Mouse (Mus musculus): ENCODE measurements around the gene Gm48552. TPM values are rescaled to one million over a fixed set of nuclear protein-coding genes. Genes with fewer than 3 reads are reported as not detected.

Gm48552 gene
- polyA plus RNA-seq (2015; fragmentation: Nextera tagmentation; extraction: Ambion mirVana), result 1.2 and 1.7 TPM in 2 replicates

GRCm38 (mm10) chr10:81388505-81389055 is at the start of gene Gm48552:
TSS of gene Gm48552 (plus strand) at chr10:81389005.
- peaks cover 26% of the 10 kb centered on the region for H3K36me3 ChIP-seq (ENCODE audit: control insufficient read depth, insufficient read depth, low read length)
- no peak for ATAC-seq (ENCODE audit: low read depth)
- WGBS, result 43% methylated on average over 5 of the region's 5 CpGs
- no peak within 1 kb of the TSS for H3K4me2 ChIP-seq (ENCODE audit: low read depth, low read length)
- peaks cover 29% of the 10 kb centered on the region for H3K4me1 ChIP-seq (replicated peaks; ENCODE audit: control insufficient read depth, insufficient read depth, low read length)
- no peak within 1 kb of the TSS for H3K4me3 ChIP-seq (ENCODE audit: low read length)
- H3K27ac ChIP-seq (ENCODE audit: low read length), result peak within 1 kb of the TSS; percentile 28; the same call in 1 of the 2 replicates
- H3K27me3 ChIP-seq (ENCODE audit: control insufficient read depth, insufficient read depth, low read depth, low read length), result no peaks in the 10 kb centered on the region
- H3K9ac ChIP-seq (ENCODE audit: low read length), result 0 out of 2 replicates have a peak within 1 kb of the TSS, but pooled peaks have one; percentile 26
- no peaks in the 10 kb centered on the region for H3K9me3 ChIP-seq (ENCODE audit: control insufficient read depth, low read length)

DNA sequence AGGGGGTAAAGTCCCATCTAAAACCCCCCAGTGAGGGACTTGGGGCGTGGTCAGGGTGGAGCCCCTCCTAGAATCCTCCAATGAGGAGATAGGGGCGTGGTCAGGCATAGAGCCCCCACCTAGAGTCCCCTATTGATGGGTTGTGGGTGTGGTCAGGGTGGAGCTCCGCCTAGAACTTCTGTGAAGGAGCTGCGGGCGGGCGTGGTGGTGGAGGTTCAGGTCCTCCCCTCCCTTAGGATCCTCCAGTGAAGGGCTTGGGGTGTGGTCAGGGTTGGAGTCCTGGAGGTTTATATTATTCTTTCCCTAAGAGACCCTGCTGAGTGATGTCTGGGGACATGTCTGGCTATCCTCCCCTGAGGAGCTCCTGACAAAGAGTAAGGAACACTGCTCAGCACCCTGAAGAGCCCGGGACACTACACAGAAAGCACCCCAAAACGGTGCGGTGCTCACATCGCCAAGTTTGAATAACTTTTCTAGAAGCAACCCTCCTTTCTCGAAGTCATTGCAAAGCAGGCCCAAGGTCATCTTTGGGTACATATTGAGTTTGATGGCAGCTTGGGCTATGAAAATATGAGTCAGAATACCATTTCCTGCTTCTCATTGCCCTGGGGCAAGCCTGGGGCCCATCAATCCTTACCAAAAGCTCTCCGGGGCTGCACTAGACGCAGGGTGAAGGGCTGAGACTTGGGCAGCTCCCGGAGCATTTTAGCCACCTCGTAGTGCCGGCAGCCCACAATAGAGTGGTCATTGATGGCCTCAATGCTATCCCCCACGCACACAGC is 48.1 kb upstream of the Gm48552 start:
- Histone ChIP-seq H3K9me3 (ENCODE audit: control insufficient read depth, low read length) (no peaks in the 10 kb centered on the region), H3K9ac (ENCODE audit: low read length) (no peak overlapping the region), H3K4me3 (ENCODE audit: low read length) (no peak overlapping the region), H3K4me2 (ENCODE audit: low read depth, low read length) (no peak overlapping the region), H3K36me3 (ENCODE audit: control insufficient read depth, insufficient read depth, low read length) (0 out of 2 replicates have a peak, but pooled peaks cover 2% of the 10 kb centered on the region), H3K4me1 (replicated peaks; ENCODE audit: control insufficient read depth, insufficient read depth, low read length) (peaks cover 16% of the 10 kb centered on the region), H3K27me3 (ENCODE audit: control insufficient read depth, insufficient read depth, low read depth, low read length) (peaks cover 36% of the 10 kb centered on the region), H3K27ac (ENCODE audit: low read length) (no peak overlapping the region)
- 45% methylated on average over 17 of the region's 17 CpGs for WGBS
- ATAC-seq (ENCODE audit: low read depth), result no peak

DNA sequence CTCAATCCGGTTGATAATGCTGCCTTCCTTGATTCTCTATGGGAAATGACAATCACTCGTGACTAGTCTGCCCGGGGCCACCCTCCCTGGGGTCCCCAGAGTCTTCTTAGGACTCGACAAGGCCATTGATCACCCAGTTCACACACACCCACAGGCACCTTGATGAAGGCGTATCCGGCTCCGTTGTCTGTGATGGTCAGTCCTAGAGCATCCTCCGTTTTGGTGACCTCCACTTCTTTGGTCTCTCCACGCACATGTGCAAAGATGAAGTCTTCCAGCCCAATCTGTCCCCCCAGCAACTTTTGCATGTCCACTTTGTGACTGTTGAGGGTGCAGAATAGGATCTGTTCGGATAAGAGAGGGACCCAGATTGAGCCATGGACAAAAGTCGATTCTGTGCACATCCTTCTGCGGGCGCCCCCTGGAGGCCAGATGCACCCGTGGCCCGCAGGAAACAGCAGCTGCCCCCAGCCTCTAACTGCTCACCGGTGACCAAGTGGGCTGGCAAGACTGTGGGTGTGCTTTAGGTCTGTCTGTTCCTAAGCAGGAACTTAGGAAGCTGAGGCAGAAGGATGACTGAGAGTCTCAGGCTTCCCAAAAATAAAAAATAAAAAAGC is 47.4 kb upstream of the Gm48552 start:
- WGBS, result 33% methylated on average over 16 of the region's 16 CpGs
- Histone ChIP-seq H3K9me3 (ENCODE audit: control insufficient read depth, low read length) (no peaks in the 10 kb centered on the region), H3K27me3 (ENCODE audit: control insufficient read depth, insufficient read depth, low read depth, low read length) (peaks cover 36% of the 10 kb centered on the region), H3K9ac (ENCODE audit: low read length) (no peak overlapping the region), H3K27ac (ENCODE audit: low read length) (no peak overlapping the region), H3K36me3 (ENCODE audit: control insufficient read depth, insufficient read depth, low read length) (0 out of 2 replicates have a peak, but pooled peaks cover 3% of the 10 kb centered on the region), H3K4me2 (ENCODE audit: low read depth, low read length) (no peak overlapping the region; the same call in 1 of the 2 replicates), H3K4me1 (replicated peaks; ENCODE audit: control insufficient read depth, insufficient read depth, low read length) (peaks cover 14% of the 10 kb centered on the region), H3K4me3 (ENCODE audit: low read length) (no peak overlapping the region)
- peak; percentile 32; the same call in 1 of the 2 replicates for ATAC-seq (ENCODE audit: low read depth)

GRCm38 (mm10) chr10:81342686-81343505 is 45.9 kb upstream of the Gm48552 start, which contains the start of gene Gipc3:
TSS of gene Gipc3 (minus strand) at chr10:81343266.
- WGBS, result 5% methylated on average over 50 of the region's 67 CpGs
- Histone ChIP-seq H3K9ac (ENCODE audit: low read length) (peak within 1 kb of the TSS; percentile 72), H3K36me3 (ENCODE audit: control insufficient read depth, insufficient read depth, low read length) (peaks cover 7% of the 10 kb centered on the region), H3K4me2 (ENCODE audit: low read depth, low read length) (peak within 1 kb of the TSS; percentile 90), H3K27me3 (ENCODE audit: control insufficient read depth, insufficient read depth, low read depth, low read length) (peaks cover 36% of the 10 kb centered on the region), H3K4me1 (replicated peaks; ENCODE audit: control insufficient read depth, insufficient read depth, low read length) (peaks cover 23% of the 10 kb centered on the region), H3K9me3 (ENCODE audit: control insufficient read depth, low read length) (no peaks in the 10 kb centered on the region), H3K27ac (ENCODE audit: low read length) (no peak within 1 kb of the TSS), H3K4me3 (ENCODE audit: low read length) (peak within 1 kb of the TSS; percentile 56)
- ATAC-seq (ENCODE audit: low read depth), result 0 out of 2 replicates have a peak, but pooled peaks have one; percentile 11

GRCm38 (mm10) chr10:81344421-81345161 is 44.2 kb upstream of the Gm48552 start:
- Histone ChIP-seq H3K4me3 (ENCODE audit: low read length) (no peak overlapping the region), H3K27me3 (ENCODE audit: control insufficient read depth, insufficient read depth, low read depth, low read length) (peaks cover 36% of the 10 kb centered on the region), H3K9me3 (ENCODE audit: control insufficient read depth, low read length) (no peaks in the 10 kb centered on the region), H3K36me3 (ENCODE audit: control insufficient read depth, insufficient read depth, low read length) (peaks cover 9% of the 10 kb centered on the region), H3K4me1 (replicated peaks; ENCODE audit: control insufficient read depth, insufficient read depth, low read length) (peaks cover 33% of the 10 kb centered on the region), H3K9ac (ENCODE audit: low read length) (no peak overlapping the region), H3K27ac (ENCODE audit: low read length) (no peak overlapping the region), H3K4me2 (ENCODE audit: low read depth, low read length) (no peak overlapping the region)
- ATAC-seq (ENCODE audit: low read depth), result no peak
- 41% methylated on average over 8 of the region's 8 CpGs for WGBS

DNA sequence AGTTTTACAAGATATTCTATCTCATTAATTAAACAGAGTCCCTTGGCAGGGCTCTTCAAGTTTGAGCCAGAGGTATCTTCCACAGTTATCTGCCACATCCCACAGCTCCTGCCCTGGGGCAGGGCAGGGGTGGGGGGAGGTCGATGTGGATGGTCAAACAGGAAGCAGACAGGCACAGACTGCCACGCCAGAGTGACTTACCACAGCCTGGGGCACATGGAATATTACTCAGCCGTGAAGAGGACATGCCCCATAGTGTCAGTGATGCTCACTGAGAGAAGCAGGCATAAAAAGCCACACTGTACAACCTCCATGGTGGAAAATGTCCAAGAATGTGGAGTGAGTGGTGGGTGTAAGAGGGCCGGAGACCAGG is 43.7 kb upstream of the Gm48552 start:
- no peak overlapping the region for H3K4me3 ChIP-seq (ENCODE audit: low read length)
- H3K4me1 ChIP-seq (replicated peaks; ENCODE audit: control insufficient read depth, insufficient read depth, low read length), result peaks cover 34% of the 10 kb centered on the region
- ATAC-seq (ENCODE audit: low read depth), result no peak
- H3K27me3 ChIP-seq (ENCODE audit: control insufficient read depth, insufficient read depth, low read depth, low read length), result peaks cover 36% of the 10 kb centered on the region
- H3K9me3 ChIP-seq (ENCODE audit: control insufficient read depth, low read length), result no peaks in the 10 kb centered on the region
- no peak overlapping the region for H3K9ac ChIP-seq (ENCODE audit: low read length)
- H3K36me3 ChIP-seq (ENCODE audit: control insufficient read depth, insufficient read depth, low read length), result peaks cover 9% of the 10 kb centered on the region
- no peak overlapping the region for H3K4me2 ChIP-seq (ENCODE audit: low read depth, low read length)
- 82% methylated on average over 4 of the region's 4 CpGs for WGBS
- H3K27ac ChIP-seq (ENCODE audit: low read length), result no peak overlapping the region

GRCm38 (mm10) chr10:81346453-81347067 is 42.2 kb upstream of the Gm48552 start:
- 10% methylated on average over 55 of the region's 55 CpGs for WGBS
- peak overlapping the region; percentile 59 for H3K9ac ChIP-seq (ENCODE audit: low read length)
- H3K9me3 ChIP-seq (ENCODE audit: control insufficient read depth, low read length), result no peaks in the 10 kb centered on the region
- H3K4me1 ChIP-seq (replicated peaks; ENCODE audit: control insufficient read depth, insufficient read depth, low read length), result peaks cover 41% of the 10 kb centered on the region
- H3K4me3 ChIP-seq (ENCODE audit: low read length), result peak overlapping the region; percentile 39
- ATAC-seq (ENCODE audit: low read depth), result peak; percentile 16
- H3K4me2 ChIP-seq (ENCODE audit: low read depth, low read length), result peak overlapping the region; percentile 63
- H3K27ac ChIP-seq (ENCODE audit: low read length), result peak overlapping the region; percentile 41
- H3K27me3 ChIP-seq (ENCODE audit: control insufficient read depth, insufficient read depth, low read depth, low read length), result peaks cover 32% of the 10 kb centered on the region
- H3K36me3 ChIP-seq (ENCODE audit: control insufficient read depth, insufficient read depth, low read length), result peaks cover 9% of the 10 kb centered on the region

DNA sequence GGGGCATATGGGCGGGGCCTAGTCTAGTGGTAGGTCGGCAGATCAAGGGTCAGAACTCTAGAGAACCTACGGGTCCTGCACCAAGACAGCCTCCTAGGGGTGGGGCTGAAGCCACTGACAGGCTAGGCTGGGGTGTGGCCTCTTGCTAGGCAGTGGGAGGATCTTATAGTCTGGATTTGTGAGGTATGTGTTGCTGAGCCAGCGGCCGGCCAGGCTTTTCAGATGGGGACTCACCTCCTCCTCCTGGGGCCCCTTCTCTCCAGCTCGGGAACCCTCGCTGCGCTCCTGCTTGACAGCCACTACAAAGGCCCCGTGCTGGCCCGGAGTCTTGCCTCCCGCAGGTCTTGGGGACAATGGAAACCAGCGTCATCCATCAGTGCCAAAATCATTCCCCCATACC is 39.7 kb upstream of the Gm48552 start:
- peak overlapping the region; percentile 84 for H3K4me3 ChIP-seq (ENCODE audit: low read length)
- peak overlapping the region; percentile 88 for H3K4me2 ChIP-seq (ENCODE audit: low read depth, low read length)
- no peaks in the 10 kb centered on the region for H3K9me3 ChIP-seq (ENCODE audit: control insufficient read depth, low read length)
- peaks cover 36% of the 10 kb centered on the region for H3K4me1 ChIP-seq (replicated peaks; ENCODE audit: control insufficient read depth, insufficient read depth, low read length)
- peak overlapping the region; percentile 61; the same call in 1 of the 2 replicates for H3K27ac ChIP-seq (ENCODE audit: low read length)
- H3K9ac ChIP-seq (ENCODE audit: low read length), result peak overlapping the region; percentile 80
- H3K36me3 ChIP-seq (ENCODE audit: control insufficient read depth, insufficient read depth, low read length), result peaks cover 9% of the 10 kb centered on the region
- peaks cover 8% of the 10 kb centered on the region for H3K27me3 ChIP-seq (ENCODE audit: control insufficient read depth, insufficient read depth, low read depth, low read length)
- ATAC-seq (ENCODE audit: low read depth), result no peak
- WGBS, result 9% methylated on average over 12 of the region's 12 CpGs

All from lung, embryonic 16.5 days (tissue).